Mouse (Mus musculus): ENCODE data around the gene Bace2.

GRCm38 (mm10) chr16:97399991-97400390, 43.4 kb downstream of the Bace2 start:
- no peak for TF ChIP-seq POLR2A (IDR thresholded peaks at IDR 0.05; ENCODE audit: insufficient read depth, low read depth, low read length)
- no peak for TF ChIP-seq CTCF (IDR thresholded peaks at IDR 0.05)
- TF ChIP-seq EP300 (IDR thresholded peaks at IDR 0.05; ENCODE audit: insufficient read depth, low read depth, low read length): no peak

Data from heart, adult 2 months (tissue).